Mouse (Mus musculus): Measurements from ENCODE around the gene Pfkfb2. TPM values are rescaled to one million over a fixed set of nuclear protein-coding genes. Genes with fewer than 3 reads are reported as not detected.
A peak's percentile ranks its signal among the peaks of the same experiment; 100 is the strongest.

Gene Pfkfb2
- total RNA-seq, 2 experiments from 2014 or later, result 25.6 to 26.0 TPM

DNA sequence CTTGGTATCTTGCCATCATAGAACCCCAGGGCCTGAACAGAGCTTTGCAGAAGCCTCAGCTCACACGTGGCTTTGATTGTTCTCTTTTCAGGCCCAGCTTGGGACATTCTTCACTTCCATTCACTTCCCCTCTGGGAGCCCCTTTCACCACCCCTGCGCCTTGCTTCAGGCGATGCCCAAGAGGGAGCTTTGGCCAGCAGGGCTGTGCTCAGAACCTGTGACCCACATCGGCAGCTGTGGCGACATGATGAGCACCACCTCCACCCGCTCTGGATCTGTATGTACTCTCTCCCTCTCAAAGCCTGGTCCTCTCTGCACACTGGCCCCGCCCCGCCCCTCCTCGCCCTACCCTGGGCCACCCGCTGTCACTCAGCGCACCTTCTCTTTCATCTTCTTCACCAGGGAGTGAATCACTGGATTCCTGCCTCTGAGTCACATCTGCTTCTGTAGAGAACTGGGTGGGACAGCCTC is 8.4 kb upstream of the Pfkfb2 start:
- DNase-seq, result no peak

DNA sequence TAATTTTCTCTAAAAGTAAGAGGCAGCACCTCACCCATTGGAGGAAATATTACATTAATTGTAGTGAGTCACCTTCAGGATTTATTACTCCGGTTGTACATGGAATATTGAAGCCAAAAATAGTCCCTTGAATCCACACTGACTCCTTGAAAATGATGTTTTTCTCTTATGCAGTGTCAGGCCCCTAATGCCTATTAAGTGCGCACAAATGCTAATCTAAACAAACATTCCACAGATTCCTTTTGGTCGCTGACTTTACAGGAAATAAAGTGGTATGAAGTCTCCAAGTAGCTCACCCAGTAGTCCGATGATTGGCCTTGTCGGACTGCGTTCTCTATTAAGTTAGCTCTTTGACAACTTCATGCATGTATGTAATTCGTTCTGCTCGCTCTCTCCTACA is 5.8 kb upstream of the Pfkfb2 start:
- no peak for DNase-seq

DNA sequence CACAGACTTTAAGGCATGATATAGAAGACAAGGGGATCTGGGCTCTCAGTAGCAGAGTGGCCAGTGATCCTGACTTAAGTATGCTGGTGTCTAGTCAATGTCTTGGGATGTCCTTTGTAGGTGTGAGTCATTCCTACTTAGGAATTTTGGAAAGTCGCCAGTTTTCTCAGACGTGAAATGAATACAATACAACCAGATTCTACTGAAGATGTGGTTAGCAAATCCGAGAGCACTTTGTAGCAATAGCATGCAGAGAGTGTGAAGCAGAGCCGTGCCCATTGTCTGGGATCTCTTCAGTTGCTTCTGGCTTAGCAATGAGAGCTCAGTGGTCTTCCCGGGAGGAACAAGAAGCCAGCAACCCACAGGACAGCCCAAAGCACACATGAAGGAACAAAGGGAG is 5.4 kb upstream of the Pfkfb2 start:
- no peak for DNase-seq

DNA sequence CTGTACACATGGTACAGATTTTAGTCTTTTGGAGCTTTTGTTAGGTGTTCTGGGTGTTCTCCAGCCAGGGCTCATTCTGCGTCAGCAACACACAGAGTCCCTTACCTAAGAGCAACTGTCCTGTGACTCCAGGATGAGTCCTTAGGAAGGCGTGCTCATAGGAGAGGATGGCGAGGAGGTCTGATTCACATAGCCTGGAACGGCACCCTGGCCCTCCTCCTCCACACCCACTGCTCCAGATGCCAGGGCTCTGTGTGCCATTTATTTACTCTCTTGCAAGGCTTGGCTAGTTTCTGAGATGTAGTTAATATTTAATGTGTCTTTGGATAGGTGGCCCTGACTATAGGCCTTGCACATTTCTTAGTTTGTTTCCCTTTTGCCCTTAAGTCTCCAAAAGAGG is 4.6 kb upstream of the Pfkfb2 start:
- no peak for DNase-seq

DNA sequence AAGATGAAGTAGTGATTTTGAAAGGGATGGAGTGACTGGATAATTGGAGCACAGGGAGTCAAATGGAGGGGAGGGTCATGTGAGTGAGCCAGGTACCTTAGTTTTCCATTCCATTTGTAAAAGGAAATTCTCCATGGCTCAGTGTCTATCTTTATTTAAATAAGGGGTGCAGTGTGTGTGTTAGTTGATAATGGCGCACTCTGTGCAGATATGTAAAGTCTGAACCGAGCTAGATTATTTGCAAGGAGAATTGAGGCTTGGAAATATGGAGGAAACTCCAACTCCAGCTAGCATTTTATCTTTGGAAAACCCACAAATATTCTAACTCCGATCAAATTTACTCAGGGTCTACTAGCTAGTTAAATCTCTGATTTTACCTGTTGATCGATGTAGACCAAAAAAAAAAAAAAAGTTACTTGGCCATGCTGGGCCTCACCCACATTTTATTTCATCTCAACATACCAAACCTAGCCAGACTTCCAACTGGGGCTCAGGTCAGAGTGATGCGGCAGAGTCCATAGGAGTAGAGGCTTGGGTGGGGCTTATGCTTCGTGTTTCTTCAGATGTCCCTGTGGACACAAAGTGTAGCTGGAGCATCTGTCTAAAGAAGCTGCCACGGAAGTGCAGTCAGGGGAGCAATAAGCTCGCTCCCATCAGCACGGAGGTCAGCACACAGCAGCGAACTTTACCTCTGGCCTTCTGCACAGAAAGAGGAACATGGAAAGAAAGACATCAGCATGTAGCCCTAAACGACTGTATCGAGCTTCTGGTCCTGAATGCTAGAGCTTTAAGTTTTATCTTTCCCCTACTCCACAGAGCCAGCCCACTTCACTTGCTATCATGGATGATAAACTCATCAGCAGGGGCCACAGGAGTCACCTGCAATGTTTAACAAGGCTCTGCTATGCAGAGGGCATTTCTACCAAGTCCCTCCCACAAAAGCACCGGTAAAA is 3.9 kb upstream of the Pfkfb2 start:
- no peak for DNase-seq

DNA sequence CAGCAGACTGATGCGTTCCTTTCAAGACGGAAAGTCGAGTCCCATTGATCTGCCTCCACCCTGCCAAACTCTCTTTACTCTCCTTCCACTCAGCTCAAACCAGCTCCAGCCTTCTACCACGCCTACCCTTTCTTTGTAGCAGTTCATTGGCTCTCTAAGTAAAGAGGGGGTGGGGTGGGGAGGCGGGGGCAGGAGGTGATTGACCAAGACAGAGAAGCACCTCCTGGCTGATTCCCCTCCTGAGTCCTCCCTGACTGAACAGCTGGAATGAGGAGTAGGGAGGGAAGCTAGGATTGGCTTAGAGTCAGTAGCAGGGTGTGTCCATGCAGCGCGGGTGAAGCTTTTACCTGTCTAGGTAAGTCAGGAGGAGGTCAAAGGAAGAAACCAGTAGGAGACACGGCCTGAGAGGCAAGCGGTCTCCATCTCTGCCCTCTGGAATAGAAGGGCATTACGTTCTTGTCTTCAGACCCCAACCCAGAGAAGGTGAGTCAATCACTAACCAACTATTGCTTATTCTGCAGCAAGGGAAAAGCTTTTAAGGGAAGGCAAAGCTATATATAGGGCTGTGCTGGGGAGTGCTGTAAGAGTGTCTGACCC is 2.8 kb upstream of the Pfkfb2 start, which contains the start of gene AA986860:
Gene AA986860 (plus strand): TSS at position 236 of the 597 bp plus-strand sequence.
- no peak for DNase-seq

DNA sequence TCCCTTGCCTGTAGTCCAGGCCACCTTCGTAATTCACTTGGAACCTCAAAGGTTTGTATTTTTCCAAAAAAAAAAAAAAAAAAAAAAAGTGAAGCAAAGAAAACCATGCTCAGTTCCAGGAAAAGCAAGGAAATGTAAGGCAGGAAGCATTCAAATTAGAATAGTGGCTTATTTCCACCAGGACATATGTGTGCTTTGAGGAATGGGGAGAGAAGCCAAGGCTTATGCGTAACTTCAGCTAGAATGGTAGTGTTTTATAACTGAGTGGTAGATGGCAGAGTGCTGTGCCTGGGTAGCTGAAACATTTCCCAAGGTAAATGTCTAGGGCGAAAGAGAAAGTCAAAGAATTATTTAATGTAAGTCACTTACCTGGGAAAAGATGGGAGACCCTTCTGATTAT is 345 bp downstream of the Pfkfb2 start:
- DNase-seq, result no peak

DNA sequence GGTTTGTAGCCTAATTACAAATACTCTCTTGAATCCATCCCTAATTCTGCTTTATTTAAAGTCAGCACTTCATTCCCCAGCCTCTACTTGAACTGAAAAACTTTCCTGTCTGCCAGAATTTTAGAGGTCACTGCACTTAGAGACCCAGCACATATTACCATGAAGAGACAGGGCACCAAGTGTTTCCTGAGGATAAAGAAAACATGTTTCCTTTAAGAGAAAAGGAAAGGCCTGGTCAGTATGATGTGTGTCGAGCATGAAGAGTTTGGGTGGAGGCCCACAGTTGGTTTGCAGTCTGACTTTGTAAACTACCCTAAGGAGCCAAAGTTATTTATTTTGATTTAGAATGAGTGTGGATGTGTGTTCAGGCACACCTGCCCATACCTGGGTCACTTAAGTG is 983 bp downstream of the Pfkfb2 start:
- DNase-seq, result no peak

DNA sequence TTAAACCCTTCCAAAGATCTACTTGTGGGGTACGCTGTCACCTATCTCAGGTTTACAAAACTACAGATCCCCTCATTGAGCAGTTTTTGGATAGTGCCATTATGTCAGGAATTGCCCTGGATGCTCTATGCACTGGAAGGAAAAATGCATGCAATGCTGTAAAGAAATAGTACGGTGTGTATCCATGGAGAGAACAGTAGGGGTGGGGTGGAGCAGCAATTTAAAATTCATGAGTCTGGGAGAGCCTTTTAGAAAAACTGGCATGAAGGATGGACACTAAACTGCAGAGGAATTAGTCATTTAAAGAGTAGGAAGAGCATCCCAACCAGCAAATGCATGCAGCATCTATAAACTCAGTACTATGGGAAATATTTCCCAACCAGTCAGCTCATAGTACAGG is 2.7 kb downstream of the Pfkfb2 start:
- no peak for DNase-seq

DNA sequence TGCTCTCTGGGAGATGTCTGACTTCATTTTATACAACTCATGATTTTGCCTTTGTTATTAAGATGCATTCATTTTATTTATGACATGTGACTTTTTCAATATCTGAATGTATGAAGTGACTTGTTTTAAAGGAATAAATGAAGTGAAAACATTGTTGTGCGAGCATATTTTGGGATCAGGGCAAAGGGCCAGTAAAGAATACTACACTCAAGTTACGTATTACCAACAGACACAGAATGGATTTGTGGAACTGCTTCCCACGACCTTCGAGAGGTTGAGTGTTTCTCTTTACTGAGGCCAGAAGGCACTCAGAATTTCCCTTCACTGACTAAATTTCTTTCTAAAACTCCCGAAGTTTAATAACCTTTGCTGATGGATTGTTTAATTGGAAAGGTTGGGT is 4.8 kb downstream of the Pfkfb2 start:
- no peak for DNase-seq

DNA sequence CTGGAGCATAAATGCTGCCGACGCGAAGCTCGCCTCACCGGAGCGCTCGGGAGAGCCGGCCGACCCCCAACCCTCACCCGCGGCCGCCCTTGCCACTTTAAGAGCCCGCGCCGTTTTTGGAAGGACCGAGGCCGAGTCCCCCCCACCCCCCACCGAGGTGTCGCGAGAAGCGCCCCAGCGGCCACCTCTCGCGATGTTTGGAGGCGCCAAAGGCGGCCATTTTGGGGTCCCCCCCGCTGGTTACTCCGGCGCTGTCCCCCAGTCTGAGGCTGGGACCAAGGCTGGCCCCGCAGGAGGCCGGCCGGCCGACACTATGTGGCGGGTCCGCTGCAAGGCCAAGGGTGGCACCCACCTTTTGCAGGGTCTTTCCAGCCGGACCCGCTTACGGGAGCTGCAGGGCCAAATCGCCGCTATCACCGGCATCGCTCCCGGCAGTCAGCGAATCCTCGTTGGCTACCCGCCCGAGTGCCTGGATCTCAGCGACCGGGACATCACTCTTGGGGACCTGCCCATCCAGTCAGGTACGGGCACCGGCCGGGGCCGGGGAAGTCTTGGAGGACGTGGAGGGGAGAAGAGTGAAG is 11.7 kb downstream of the Pfkfb2 start, which contains the start of gene Yod1:
Gene Yod1 (plus strand): TSS at position 37 of the 581 bp plus-strand sequence.
- DNase-seq, result peak; percentile 95

DNA sequence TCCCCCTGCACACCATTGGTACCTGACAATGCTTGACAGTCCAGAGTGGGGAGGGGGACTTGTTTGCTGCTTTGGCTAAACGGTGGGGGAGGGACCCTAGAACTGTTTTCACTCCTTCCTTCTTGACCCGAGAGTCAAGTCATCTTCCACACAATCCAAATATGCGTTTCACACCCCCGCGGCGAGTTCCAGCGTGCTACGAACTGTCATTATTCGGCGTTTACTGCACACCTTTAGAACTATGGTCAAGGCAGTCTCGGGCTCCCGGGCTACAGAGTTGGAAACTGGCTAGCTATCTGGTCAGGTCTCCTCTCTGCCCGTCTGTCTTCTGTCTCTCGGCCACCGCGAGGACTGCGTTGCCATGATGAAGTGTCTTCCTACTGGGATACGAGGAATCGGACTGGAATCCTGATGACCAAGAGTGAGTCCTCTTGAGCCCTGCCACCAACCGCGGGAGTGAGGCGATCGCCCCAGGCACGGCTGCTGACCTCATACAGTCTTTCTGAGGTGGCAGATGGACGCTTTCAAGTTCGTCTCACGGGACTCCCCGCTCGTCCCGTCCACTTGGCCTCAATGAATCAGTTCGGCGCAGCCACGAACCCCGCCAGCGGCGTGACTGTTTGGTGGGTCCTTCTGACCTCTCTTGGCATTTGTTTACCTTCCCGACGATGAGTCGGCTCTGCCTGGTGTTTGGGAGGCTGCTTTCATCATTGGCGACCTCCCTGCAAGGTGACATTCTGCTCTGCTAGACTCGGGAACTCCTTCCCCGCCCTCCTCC is 12.4 kb downstream of the Pfkfb2 start:
- peak; percentile 54 for DNase-seq

DNA sequence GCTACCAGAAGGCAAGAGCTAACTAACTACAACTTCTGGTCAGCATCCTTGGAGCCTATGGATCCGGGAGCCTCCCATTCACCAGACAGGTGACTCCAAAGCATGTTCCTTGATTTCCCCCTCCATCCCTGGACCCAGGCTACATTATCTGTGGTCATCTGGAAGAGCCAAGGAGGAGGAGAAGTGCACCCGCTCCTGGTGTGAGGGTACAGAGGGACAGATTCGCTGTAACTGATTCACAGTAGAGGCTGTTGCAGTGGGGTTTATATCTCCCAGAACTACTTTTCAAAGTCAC is 12.9 kb downstream of the Pfkfb2 start:
- DNase-seq, result no peak

DNA sequence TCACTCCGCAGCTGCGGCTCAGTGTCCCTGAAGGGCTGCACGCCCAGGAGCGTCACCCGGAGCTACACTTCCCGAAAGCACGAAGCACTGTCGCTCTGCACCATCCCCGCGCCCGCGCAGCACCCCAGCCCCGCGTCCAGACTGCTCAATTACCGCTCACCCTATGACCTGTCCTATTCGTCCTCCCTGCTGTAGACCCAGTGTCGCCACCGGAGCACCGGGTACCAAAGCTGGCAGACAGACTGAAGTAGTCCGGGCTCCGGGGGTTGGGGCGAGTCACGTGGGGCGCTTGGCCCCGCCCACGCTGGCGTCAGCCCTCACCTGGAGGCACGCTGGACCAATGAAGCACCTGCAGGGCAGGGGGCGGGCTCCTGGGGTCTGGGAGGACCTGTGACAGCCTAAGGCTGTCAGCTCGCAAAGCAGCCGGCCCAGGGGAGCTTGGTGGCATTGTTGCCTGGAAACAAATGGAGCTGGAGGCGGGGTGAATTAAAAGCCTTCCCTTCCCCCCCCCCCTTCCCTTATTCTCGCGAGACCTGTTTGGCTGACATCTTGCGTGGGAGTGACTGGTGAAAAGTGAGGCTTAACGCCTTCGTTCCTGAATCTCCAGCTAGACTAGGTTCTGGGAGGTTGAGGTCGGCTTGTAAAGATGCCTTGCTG is 13.4 kb downstream of the Pfkfb2 start, which contains the start of gene Gm29427:
Gene Gm29427 (minus strand): TSS at position 239 of the 657 bp plus-strand sequence.
- DNase-seq, result peak; percentile 92

DNA sequence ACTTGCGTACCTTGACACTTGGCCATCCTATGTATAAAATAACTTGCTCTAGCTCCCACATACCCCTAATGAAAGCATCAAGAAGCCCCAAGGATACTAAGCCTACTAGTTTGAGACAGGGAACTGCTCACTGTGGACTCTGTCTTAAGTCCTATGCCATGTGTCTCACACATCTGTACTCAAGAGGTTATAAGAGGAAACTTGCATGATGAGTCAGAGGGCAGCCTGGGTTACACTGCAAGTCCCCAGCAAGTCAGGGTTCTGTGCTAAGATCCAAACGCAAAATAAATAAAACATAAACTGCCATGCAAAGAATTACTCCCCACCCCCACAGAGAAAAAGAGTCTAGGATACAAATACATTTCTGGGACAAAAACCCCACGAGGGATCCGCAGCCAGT is 15.0 kb downstream of the Pfkfb2 start:
- no peak for DNase-seq

DNA sequence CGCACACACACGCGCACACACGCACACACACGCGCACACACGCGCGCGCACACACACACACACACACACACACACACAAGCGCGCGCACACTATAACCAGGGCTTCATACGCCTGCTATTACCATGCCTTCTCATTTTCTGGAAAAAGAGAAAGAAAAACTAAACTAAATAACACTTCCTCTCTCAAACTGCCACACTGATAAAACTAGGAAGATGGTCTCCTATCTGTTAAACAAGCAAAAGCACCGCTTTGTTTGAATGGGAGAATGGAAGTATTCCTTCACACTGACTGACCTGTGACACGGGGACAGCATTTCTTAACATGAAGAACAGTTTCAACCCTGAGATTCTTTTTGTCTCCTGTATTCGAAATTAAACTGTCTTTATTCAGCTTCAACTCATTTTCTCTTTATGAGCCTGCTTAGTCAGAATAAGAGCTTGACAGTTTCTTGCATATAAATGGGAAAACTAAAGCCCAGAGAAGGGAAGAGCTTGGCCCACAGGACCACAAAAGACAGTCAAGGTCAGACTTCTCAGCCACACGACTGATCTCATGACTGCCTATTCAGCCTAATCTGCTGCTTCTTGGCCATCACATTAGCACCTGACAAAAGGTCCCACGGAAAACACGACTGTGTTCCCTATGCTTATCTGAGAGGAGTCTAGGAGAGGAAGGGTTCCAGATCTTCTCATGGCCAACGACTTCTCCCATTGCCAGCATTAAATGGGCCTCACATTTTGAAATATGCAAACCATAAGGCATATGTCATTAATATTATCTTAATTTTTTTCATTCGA is 18.6 kb downstream of the Pfkfb2 start:
- DNase-seq, result no peak

DNA sequence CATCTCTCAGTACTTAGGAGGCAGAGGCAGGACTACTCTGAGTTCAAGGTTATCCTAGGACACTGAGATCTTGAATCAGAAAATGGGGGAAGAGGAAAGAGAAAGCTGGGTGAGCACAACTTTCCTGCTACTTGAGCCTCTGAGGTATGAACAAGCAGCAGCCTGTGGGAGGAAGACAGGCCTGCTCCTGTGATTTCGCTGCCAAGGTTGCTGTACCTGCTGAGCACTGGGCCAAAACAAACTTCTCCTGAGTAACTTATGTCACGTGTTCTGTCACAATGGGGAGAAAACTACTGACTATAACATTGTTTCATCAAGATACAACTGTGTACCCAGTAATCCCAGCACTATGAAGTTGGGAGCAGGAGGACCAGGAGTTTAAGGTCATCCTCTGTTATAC is 25.4 kb downstream of the Pfkfb2 start:
- DNase-seq, result no peak

DNA sequence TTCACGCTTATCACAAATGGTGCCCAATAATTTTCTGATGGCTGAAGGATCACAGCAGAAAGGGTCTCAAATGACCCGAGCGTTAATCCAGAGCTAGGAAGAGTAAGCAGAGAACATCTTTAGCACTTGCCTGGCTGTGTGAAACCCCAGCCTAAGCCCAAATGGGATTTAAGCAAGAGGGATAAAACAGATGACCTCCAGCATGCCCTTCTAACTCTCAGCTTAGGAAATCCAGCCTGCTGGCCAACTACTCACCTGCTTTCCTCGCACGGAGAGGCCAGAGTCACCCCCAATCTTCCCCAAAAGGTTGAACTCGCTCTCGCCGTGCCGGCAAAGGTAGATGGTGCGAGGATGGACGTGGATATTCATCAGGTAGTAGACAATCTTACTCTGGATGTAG is 27.1 kb downstream of the Pfkfb2 start:
- no peak for DNase-seq

DNA sequence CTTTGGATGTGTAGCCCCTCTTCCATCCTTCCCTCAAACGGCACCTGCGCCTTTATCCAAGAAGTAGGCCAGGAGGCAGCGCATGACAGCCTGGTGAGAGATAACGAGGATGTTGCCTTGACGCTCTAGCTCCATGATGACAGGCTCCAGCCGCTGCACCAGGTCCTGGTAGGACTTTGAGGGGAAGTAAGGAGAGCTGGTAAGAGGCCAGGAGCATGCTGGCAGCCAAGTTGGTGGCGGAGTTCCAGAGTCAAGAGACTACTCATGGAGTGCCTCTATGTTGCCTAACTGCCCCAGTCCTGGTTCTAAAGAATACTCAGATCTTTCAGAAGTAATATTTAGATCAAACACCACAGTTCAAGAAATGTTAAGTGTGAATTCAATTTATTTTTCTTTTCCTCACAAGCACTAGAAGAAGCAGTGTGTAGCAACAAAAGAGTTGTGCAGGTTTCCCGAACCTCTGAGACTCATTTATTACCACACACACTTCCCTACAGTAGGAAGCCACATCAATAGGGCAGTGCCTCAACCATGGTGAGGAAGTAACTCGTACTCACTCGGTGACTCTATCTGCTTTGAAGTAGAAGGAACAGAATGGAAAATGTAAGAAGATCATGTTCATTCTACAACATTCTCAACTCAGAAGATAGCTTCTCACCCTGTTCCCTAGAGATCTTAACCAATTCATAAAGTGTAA is 29.0 kb downstream of the Pfkfb2 start:
- peak; percentile 85 for DNase-seq

DNA sequence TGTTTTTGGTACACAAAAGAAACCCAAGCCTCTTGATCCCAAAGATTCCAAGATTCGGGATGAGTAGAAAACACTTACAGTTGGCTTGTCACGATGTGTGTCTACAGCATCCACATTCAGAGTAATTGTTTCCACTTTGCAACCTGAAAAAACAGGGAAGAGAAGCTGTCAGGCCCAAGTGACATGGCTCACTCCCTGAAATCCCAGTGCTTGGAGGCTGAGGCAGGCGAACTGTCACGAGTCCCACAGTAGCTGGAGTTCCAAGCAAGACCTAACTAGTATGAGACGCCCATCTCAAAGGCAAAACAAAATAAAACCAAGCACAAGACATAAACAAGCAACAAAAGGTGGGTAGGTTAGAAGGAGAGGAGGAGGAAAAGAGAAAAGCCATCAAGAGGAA is 30.5 kb downstream of the Pfkfb2 start:
- no peak for DNase-seq

DNA sequence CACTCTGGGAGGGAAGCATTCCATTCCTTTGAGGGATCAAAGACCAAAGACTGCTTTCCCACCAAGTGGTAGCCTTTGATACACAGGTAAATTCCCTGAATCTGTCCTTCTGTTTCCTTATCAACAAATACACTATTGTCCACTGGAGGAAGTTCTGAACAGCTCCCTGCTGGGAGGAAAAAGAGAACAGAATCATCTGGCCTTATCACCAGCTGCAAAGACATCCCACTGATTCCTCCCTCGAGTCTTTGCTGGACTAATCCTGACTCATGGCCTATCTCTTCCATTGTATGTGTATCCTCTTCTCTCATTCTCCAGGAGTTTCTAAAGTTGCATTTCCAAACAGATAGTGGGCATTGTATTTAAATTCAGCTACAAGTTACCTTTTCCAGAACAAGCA is 45.1 kb downstream of the Pfkfb2 start:
- no peak for DNase-seq

Measured in heart, postnatal 4 days (tissue).